Mouse (Mus musculus): ENCODE results near the gene AW549877.

The AW549877 gene

GRCm38 (mm10) chr15:3936056-3936455, 59.5 kb downstream of the AW549877 start:
- TF ChIP-seq CTCF (conservative IDR thresholded peaks at IDR 0.05; ENCODE audit: low read length), result no peak
- no peak for TF ChIP-seq NANOG (IDR thresholded peaks at IDR 0.05; ENCODE audit: borderline replicate concordance, low read length)
- no peak for TF ChIP-seq POU5F1 (IDR thresholded peaks at IDR 0.05; ENCODE audit: borderline replicate concordance, low read length)
- Histone ChIP-seq H3K36me3 (ENCODE audit: insufficient read depth, low read length) (no peaks in the 10 kb centered on the region), H3K27me3 (ENCODE audit: insufficient read depth, low read length) (no peaks in the 10 kb centered on the region), H3K4me3 (replicated peaks; ENCODE audit: low read length) (no peak overlapping the region), H3K9me3 (ENCODE audit: low read length) (no peaks in the 10 kb centered on the region), H3K4me1 (replicated peaks; ENCODE audit: low read depth, low read length) (no peaks in the 10 kb centered on the region)

GRCm38 (mm10) chr15:3933466-3933865, 62.1 kb downstream of the AW549877 start:
- H3K9me3 ChIP-seq (ENCODE audit: low read length), result no peaks in the 10 kb centered on the region
- no peaks in the 10 kb centered on the region for H3K4me1 ChIP-seq (replicated peaks; ENCODE audit: low read depth, low read length)
- no peak for TF ChIP-seq CTCF (conservative IDR thresholded peaks at IDR 0.05; ENCODE audit: low read length)
- TF ChIP-seq NANOG (IDR thresholded peaks at IDR 0.05; ENCODE audit: borderline replicate concordance, low read length), result no peak
- no peaks in the 10 kb centered on the region for H3K27me3 ChIP-seq (ENCODE audit: insufficient read depth, low read length)
- H3K4me3 ChIP-seq (replicated peaks; ENCODE audit: low read length), result no peak overlapping the region
- no peaks in the 10 kb centered on the region for H3K36me3 ChIP-seq (ENCODE audit: insufficient read depth, low read length)
